Mouse (Mus musculus) granulocyte monocyte progenitor cell, adult 5-6 weeks (primary cell): ENCODE data around the gene Lrmda. TPM values are rescaled to one million over a fixed set of nuclear protein-coding genes. Genes with fewer than 3 reads are reported as not detected.

Source experiments
- ATAC-seq: replicated peaks from 2 replicates; pipeline ENCODE4 v1.8.0; 2016; ENCODE audit warnings: mild to moderate bottlenecking, moderate TSS enrichment, inconsistent platforms; ENCODE audit not compliant: poor library complexity, severe bottlenecking
- total RNA-seq, 2 experiments: library from RNA; stranded (forward) in 1 of 2; stranded (reverse) in 1 of 2; fragments of 200-712, 200-1000 nt in 1 of 2; fragments of >200 nt in 1 of 2; fragmentation: Nextera tagmentation in 1 of 2; gene quantifications; 2 replicates each; pipeline ENCODE4 v1.2.3; 2014 to 2017

The Lrmda gene
- total RNA-seq, 2 experiments from 2014 or later: 19.3 to 30.9 TPM

- ATAC-seq: no peak
Observed at GRCm38 (mm10) chr14:23057228-23057976, 1037.9 kb downstream of the Lrmda start.

DNA sequence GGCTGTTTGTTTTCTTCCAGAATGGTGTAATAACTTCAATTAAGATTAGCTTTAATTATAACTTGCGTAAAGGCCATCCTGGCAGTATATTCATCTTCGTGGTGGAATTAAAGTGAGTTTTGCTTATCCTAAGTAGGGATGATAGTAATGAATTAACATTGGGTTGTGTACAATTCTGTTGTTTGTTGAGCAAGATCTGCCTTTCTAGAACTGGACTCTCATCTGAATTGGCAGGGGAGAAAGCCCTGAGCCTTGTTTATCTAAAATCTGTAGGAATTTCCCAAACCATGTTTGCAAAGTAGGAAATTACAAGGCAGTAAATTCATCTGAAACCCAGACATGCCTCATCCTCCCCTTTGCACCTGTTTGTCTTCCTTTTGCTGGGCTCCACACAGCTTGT, 1038.5 kb downstream of the Lrmda start:
- ATAC-seq: no peak

- no peak for ATAC-seq
Observed at GRCm38 (mm10) chr14:23078719-23079118, 1059.2 kb downstream of the Lrmda start.

GRCm38 (mm10) chr14:23084241-23084773, 1064.8 kb downstream of the Lrmda start:
- no peak for ATAC-seq

- ATAC-seq: peak; percentile 27
Observed at GRCm38 (mm10) chr14:23084797-23085196, 1065.3 kb downstream of the Lrmda start.

GRCm38 (mm10) chr14:23093306-23093705, 1073.8 kb downstream of the Lrmda start:
- ATAC-seq: no peak

GRCm38 (mm10) chr14:23094546-23095157, 1075.1 kb downstream of the Lrmda start:
- ATAC-seq: no peak

DNA sequence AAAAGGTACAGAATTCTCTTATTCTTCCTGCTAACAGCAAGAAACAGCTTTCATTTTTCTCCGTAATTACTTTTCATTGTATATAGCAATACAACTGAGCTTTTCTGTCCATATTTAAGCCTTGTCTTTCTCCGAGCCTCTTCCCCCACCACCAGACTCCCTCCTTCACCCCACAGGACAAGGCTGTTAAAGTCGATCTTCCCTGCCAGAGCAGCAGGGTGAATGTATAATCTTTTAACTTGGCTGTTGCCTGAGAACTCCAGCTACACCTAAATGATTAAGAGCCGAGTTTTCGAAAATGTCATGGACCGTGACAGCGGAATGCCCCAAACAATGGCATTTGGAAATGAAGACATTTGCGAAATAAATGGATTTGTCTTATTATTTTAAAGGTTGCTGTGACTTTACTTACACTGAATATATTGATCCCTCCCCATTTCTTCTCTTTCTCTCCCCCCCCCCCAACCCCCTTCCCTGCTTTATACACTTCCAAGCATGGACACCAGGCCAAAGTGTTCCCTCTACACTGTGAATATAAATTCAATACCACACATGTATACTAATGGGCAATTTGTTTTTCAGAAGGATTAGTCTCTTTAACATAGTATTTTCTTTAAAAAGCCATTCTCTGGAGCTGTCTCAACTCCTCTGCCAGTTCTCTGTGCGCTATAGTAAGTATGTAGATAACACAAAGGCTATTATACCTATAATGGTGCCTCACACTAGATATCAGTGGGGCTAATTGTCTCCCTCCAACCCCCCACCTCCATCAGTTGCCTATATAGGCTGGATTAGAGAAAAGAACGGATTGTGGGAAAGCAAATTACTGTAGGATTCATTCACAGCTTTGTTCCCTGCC, 1075.9 kb downstream of the Lrmda start:
- no peak for ATAC-seq

DNA sequence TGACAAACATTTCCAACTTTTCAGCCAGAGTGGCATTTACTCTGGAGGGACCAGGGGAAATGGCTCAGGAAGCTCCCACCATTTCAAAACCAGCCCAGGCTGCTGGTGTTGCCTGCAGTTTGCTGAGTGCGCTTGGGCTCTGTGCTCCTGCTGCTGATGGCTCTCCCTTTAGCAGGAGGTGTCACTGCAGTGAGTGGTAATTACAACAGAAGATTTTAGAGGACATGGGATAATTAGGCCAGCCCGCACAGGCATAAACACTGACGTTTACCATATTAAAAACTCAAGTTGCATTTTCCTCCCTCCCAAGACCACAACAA, 1076.5 kb downstream of the Lrmda start:
- no peak for ATAC-seq

GRCm38 (mm10) chr14:23096405-23096804, 1076.9 kb downstream of the Lrmda start:
- no peak for ATAC-seq

Other genes starting within 250 kb of the Lrmda start
- gene Vdac2, start 194.5 kb upstream of the Lrmda start, total RNA-seq (2014; fragmentation: Nextera tagmentation): 212 and 291 TPM in 2 replicates
- gene Vdac2, start 194.5 kb upstream of the Lrmda start, total RNA-seq (2017): 386 and 388 TPM in 2 replicates
- 56.3 and 63.0 TPM in 2 replicates for gene Comtd1, start 170.7 kb upstream of the Lrmda start, total RNA-seq (2014; fragmentation: Nextera tagmentation)
- 29.1 and 33.2 TPM in 2 replicates for gene Comtd1, start 170.7 kb upstream of the Lrmda start, total RNA-seq (2017)
- gene Zfp503, start 30.1 kb upstream of the Lrmda start, total RNA-seq (2014; fragmentation: Nextera tagmentation): not detected in 2 replicates
- gene Zfp503, start 30.1 kb upstream of the Lrmda start, total RNA-seq (2017): 0.04 and 0.05 TPM in 2 replicates